Mouse (Mus musculus) G1E (cell line): ENCODE data around the gene Gm21954. TPM values are rescaled to one million over a fixed set of nuclear protein-coding genes. Genes with fewer than 3 reads are reported as not detected.

Source experiments
- ATAC-seq: 2 replicates; pipeline ENCODE4 v1.8.0; 2016; ENCODE audit warnings: mild to moderate bottlenecking; ENCODE audit not compliant: insufficient number of reproducible peaks, poor library complexity, low FRiP score, severe bottlenecking; ENCODE audit errors: extremely low read depth
- DNase-seq: peaks from one replicate; pipeline ENCODE4 v3.0.0; 2012; ENCODE audit warnings: low spot score
- H3K27me3 ChIP-seq: 2 replicates; pipeline ENCODE4 v1.6.1; 2012; ENCODE audit warnings: mild to moderate bottlenecking, low read length, inconsistent platforms; ENCODE audit not compliant: insufficient read depth
- H3K36me3 ChIP-seq: replicated peaks from 2 replicates; pipeline ENCODE3; 2012; ENCODE audit warnings: mild to moderate bottlenecking, inconsistent platforms
- H3K4me1 ChIP-seq: 2 replicates; pipeline ENCODE4 v1.6.1; 2012; ENCODE audit warnings: low read depth, low read length, inconsistent platforms, mixed read lengths; ENCODE audit not compliant: insufficient read depth
- H3K4me3 ChIP-seq: 2 replicates; pipeline ENCODE4 v1.5.1; 2012; ENCODE audit warnings: low read depth, mild to moderate bottlenecking, inconsistent platforms, low read length, moderate library complexity, mixed read lengths
- H3K9me3 ChIP-seq: replicated peaks from 2 replicates; pipeline ENCODE4 v1.6.1; 2012; ENCODE audit warnings: inconsistent platforms
- CTCF ChIP-seq: IDR thresholded peaks from 2 replicates; pipeline ENCODE4 v1.5.1; 2012; ENCODE audit warnings: low read depth, low read length, inconsistent platforms, mixed read lengths
- GATA1 ChIP-seq: IDR thresholded peaks from 2 replicates; pipeline ENCODE4 v1.6.1; 2012; ENCODE audit warnings: borderline replicate concordance, low read length, inconsistent platforms, mixed read lengths
- GATA2 ChIP-seq: IDR thresholded peaks from 2 replicates; pipeline ENCODE4 v1.6.1; 2012; ENCODE audit warnings: low read depth, low read length, inconsistent platforms, borderline replicate concordance
- POLR2AphosphoS5 ChIP-seq: IDR thresholded peaks from 2 replicates; pipeline ENCODE4 v1.6.1; 2012; ENCODE audit warnings: low read depth, low read length, inconsistent platforms; ENCODE audit not compliant: insufficient replicate concordance
- TAL1 ChIP-seq: conservative IDR thresholded peaks from 2 replicates; pipeline ENCODE4 v1.6.1; 2012; ENCODE audit warnings: low read depth, low read length, inconsistent platforms, mixed read lengths
- polyA plus RNA-seq: library from polyadenylated mRNA; stranded (reverse); fragments of >175 nt; gene quantifications from 2 replicates; pipeline ENCODE4 v1.2.3, GENCODE M21; 2012
- total RNA-seq, 2 experiments: library from RNA; stranded (forward) in 1 of 2; stranded (reverse) in 1 of 2; fragments of 200-1000 nt in 1 of 2; fragments of >200 nt in 1 of 2; fragmentation: Nextera tagmentation in 1 of 2; gene quantifications; 2 replicates each; pipeline ENCODE4 v1.2.3; 2014 to 2017

Gene Gm21954
- total and polyA plus RNA-seq, 3 experiments: not detected

DNA sequence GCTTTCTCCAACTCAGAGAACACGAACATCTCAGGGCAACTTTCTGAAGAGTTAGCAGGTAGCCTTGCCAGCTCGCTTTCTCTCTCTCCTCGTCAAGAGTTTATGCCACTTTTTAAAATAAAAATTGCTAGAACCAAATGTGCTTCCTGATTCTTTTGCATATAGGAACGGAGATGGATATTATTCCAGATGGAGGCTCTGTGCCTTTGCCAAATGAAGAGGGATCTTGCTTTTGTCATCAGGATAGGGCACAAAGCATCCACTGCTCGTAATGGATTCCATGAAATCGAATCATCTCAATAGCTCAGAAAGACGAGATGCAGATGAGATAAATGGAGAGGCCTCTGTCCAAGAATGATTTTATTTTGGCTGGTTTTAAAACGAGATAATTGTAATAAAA is 28.7 kb downstream of the Gm21954 start:
- H3K36me3 ChIP-seq: no peaks in the 10 kb centered on the region
- H3K9me3 ChIP-seq: peaks cover 44% of the 10 kb centered on the region
- TF ChIP-seq POLR2AphosphoS5 (no peak), GATA1 (no peak), GATA2 (no peak), TAL1 (no peak), CTCF (no peak)
- H3K4me3 ChIP-seq: no peak overlapping the region
- no peak for DNase-seq
- no peak for ATAC-seq
- H3K4me1 ChIP-seq: no peaks in the 10 kb centered on the region
- H3K27me3 ChIP-seq: no peaks in the 10 kb centered on the region

DNA sequence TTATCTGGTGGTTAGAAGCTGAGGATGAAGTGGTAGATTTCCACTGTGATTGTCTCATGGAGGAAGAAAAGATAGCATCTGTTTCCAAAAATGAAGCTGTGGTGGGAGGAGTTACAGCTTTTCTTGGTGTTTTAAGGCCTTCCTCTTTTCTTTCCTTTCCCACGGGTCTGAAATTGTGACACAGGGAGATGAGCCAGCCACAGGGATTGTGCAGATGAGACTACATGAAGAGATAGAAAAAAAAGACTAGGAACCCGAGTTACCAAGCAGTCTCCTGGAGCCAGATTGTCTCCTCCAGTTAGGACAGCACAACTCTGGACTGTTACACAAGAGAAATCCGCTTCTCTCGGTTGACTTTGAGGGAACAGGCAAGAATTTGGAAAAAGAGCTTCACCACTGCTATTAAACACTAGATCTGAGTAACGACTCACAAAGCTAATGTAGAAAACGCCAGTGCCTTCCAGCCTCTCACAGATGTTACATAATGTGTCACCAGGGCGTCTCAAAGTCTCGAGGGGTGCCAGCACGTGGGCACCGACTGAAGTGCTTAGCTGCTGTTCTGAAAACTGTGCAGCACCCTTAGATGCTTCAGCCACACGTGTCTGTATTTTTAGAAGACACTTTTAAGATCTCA is 29.9 kb downstream of the Gm21954 start:
- H3K4me3 ChIP-seq: no peak overlapping the region
- H3K4me1 ChIP-seq: no peaks in the 10 kb centered on the region
- DNase-seq (no peak), ATAC-seq (no peak)
- H3K9me3 ChIP-seq: peaks cover 44% of the 10 kb centered on the region
- no peaks in the 10 kb centered on the region for H3K27me3 ChIP-seq
- TF ChIP-seq GATA2: no peak
- no peak for TF ChIP-seq GATA1
- TF ChIP-seq TAL1: no peak
- TF ChIP-seq CTCF: no peak
- TF ChIP-seq POLR2AphosphoS5: no peak
- no peaks in the 10 kb centered on the region for H3K36me3 ChIP-seq

- TF ChIP-seq GATA2 (no peak), CTCF (no peak), GATA1 (no peak), TAL1 (no peak), POLR2AphosphoS5 (no peak)
- no peaks in the 10 kb centered on the region for H3K4me1 ChIP-seq
- peaks cover 50% of the 10 kb centered on the region for H3K9me3 ChIP-seq
- H3K4me3 ChIP-seq: no peak overlapping the region
- no peaks in the 10 kb centered on the region for H3K36me3 ChIP-seq
- DNase-seq (no peak), ATAC-seq (no peak)
- H3K27me3 ChIP-seq: no peaks in the 10 kb centered on the region
Measured at GRCm38 (mm10) chr3:55440342-55440741, 31.7 kb downstream of the Gm21954 start.

DNA sequence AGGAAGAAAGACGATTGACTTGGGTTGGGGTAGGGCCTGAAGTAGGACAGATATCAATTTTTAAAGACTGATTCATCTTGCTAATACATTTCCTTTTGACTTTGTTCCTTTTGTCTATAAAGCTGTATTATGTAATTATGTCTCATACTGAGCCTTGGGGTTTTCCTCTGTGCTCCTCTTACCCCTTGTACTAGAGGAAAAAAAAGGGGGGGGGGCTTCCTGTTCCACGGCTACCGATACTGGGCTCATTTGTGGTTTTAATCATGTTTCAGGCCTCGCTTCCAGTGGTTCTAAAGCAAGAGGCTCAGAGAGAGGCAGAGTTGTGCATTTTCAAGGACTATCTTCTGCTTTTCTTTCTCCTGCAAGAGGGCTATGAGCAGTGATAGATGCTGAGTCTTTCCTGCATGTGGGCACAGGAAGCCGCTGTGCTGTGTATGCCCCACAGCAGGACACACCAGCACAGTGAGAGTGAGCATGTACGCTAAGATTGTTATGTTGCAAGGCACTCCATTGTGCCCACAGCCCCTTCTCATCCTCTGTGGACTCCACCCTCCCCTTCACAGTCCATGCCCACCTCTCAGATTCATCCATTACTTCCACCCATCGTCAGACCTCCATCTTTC is 33.1 kb downstream of the Gm21954 start:
- peaks cover 48% of the 10 kb centered on the region for H3K9me3 ChIP-seq
- H3K36me3 ChIP-seq: no peaks in the 10 kb centered on the region
- DNase-seq: no peak
- no peaks in the 10 kb centered on the region for H3K27me3 ChIP-seq
- no peaks in the 10 kb centered on the region for H3K4me1 ChIP-seq
- TF ChIP-seq POLR2AphosphoS5 (no peak), GATA1 (no peak), TAL1 (no peak), CTCF (no peak), GATA2 (no peak)
- ATAC-seq: no peak
- no peak overlapping the region for H3K4me3 ChIP-seq

DNA sequence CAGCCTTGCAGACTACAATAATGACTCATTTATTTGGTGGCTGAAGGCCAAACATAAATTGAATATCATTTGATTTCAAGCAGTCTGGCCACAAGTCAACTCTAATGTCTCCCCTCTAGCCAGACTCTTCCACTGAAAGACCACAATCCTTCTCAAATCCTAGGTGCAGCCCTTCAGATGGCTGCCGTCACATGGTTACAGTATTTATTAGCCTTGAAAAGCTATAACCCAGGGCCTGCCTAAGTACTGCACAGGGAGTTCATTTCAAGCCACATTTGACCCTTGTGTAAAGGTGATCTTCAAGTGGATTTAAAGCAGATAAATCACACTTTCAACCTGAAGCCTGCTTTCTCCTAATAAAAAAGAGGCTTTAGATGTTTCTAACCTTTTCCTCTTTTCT is 37.7 kb downstream of the Gm21954 start:
- DNase-seq: no peak
- no peak for ATAC-seq
- no peaks in the 10 kb centered on the region for H3K4me1 ChIP-seq
- no peaks in the 10 kb centered on the region for H3K27me3 ChIP-seq
- no peak overlapping the region for H3K4me3 ChIP-seq
- TF ChIP-seq CTCF: no peak
- no peak for TF ChIP-seq GATA2
- TF ChIP-seq POLR2AphosphoS5: no peak
- no peak for TF ChIP-seq TAL1
- TF ChIP-seq GATA1: no peak
- H3K9me3 ChIP-seq: peaks cover 23% of the 10 kb centered on the region
- no peaks in the 10 kb centered on the region for H3K36me3 ChIP-seq

GRCm38 (mm10) chr3:55431223-55431622 is 40.8 kb downstream of the Gm21954 start:
- H3K9me3 ChIP-seq: peaks cover 23% of the 10 kb centered on the region
- no peaks in the 10 kb centered on the region for H3K36me3 ChIP-seq
- ATAC-seq (no peak), DNase-seq (no peak)
- H3K27me3 ChIP-seq: no peaks in the 10 kb centered on the region
- no peaks in the 10 kb centered on the region for H3K4me1 ChIP-seq
- TF ChIP-seq CTCF: no peak
- TF ChIP-seq POLR2AphosphoS5: no peak
- no peak for TF ChIP-seq TAL1
- TF ChIP-seq GATA1: no peak
- TF ChIP-seq GATA2: no peak
- H3K4me3 ChIP-seq: no peak overlapping the region
